In genomic region chr1:194623641-194624040, GRCm38 (mm10) we compare ENCODE assay signal across 10 mouse cellular contexts. TPM values are rescaled to one million over a fixed set of nuclear protein-coding genes. Genes with fewer than 3 reads are reported as not detected.
A peak's percentile ranks its signal among the peaks of the same experiment; 100 is the strongest.
DNase-seq lines count a peak whose midpoint lies in the region; ATAC-seq lines count a peak whose summit lies in the region.
"Had no signal": no experiment of that assay in that cellular context is flagged by ENCODE, and none has a peak within 500 bp of the region (broad histone marks: within the 10 kb centered on the region; RNA-seq: fewer than 3 reads in every experiment).

No protein-coding gene starts in this region.

- no peak overlapping the region for H3K27ac ChIP-seq in kidney, embryonic 15.5 days
- H3K27ac ChIP-seq in kidney, embryonic 16.5 days (ENCODE audit: low read length) = no peak overlapping the region
- no peak overlapping the region for H3K27ac ChIP-seq in embryonic facial prominence, embryonic 15.5 days (replicated peaks)
- H3K27ac ChIP-seq in hindbrain, embryonic 14.5 days = 0 out of 2 replicates have a peak overlapping the region, but pooled peaks have one; percentile 91
- H3K27ac ChIP-seq in midbrain, embryonic 16.5 days (ENCODE audit: low read length) = no peak overlapping the region
- H3K27ac ChIP-seq: limb, embryonic 15.5 days had no signal

- peak overlapping the region; percentile 13; the same call in 1 of the 2 replicates for H3K4me2 ChIP-seq in kidney, embryonic 15.5 days
- H3K4me2 ChIP-seq in kidney, embryonic 16.5 days (replicated peaks; ENCODE audit: low read depth, low read length) = no peak overlapping the region
- peak overlapping the region; percentile 12 for H3K4me2 ChIP-seq in embryonic facial prominence, embryonic 15.5 days (replicated peaks)
- peak overlapping the region; percentile 76 for H3K4me2 ChIP-seq in hindbrain, embryonic 14.5 days (replicated peaks)
- peak overlapping the region; percentile 88 for H3K4me2 ChIP-seq in midbrain, embryonic 16.5 days (ENCODE audit: low read length)

- no peaks in the 10 kb centered on the region for H3K9me3 ChIP-seq in kidney, embryonic 15.5 days (replicated peaks)
- H3K9me3 ChIP-seq in kidney, embryonic 16.5 days (ENCODE audit: low read length) = no peaks in the 10 kb centered on the region
- H3K9me3 ChIP-seq in embryonic facial prominence, embryonic 15.5 days (replicated peaks) = no peaks in the 10 kb centered on the region
- no peaks in the 10 kb centered on the region for H3K9me3 ChIP-seq in hindbrain, embryonic 14.5 days (ENCODE audit: control insufficient read depth, low read length)
- H3K9me3 ChIP-seq in midbrain, embryonic 16.5 days (replicated peaks; ENCODE audit: control insufficient read depth, low read length, poor library complexity, severe bottlenecking) = no peaks in the 10 kb centered on the region
- H3K9me3 ChIP-seq: limb, embryonic 15.5 days had no signal

- no peak for DNase-seq in hindbrain, embryonic 14.5 days (ENCODE audit: low spot score)
- DNase-seq in testis, postnatal 10 days (ENCODE audit: low spot score) = no peak
- DNase-seq in gastrocnemius, postnatal 4 days (ENCODE audit: low spot score in 2 of 2) = no peak
- DNase-seq in thymus, postnatal 36 days = no peak
- DNase-seq: right cerebral cortex, postnatal 14 days had no signal

- 72% methylated on average over 3 of the region's 3 CpGs for WGBS in kidney, embryonic 15.5 days
- WGBS in kidney, embryonic 16.5 days = 78% methylated on average over 3 of the region's 3 CpGs
- WGBS in embryonic facial prominence, embryonic 15.5 days = 88% methylated on average over 3 of the region's 3 CpGs
- 76% methylated on average over 3 of the region's 3 CpGs for WGBS in hindbrain, embryonic 14.5 days
- 82% methylated on average over 3 of the region's 3 CpGs for WGBS in midbrain, embryonic 16.5 days

- H3K36me3 ChIP-seq in kidney, embryonic 15.5 days = no peaks in the 10 kb centered on the region
- H3K36me3 ChIP-seq in kidney, embryonic 16.5 days (ENCODE audit: insufficient read depth, low read length) = no peaks in the 10 kb centered on the region
- no peaks in the 10 kb centered on the region for H3K36me3 ChIP-seq in embryonic facial prominence, embryonic 15.5 days
- H3K36me3 ChIP-seq in hindbrain, embryonic 14.5 days (replicated peaks; ENCODE audit: control insufficient read depth, insufficient read depth) = no peaks in the 10 kb centered on the region; the same call in 1 of the 2 replicates
- H3K36me3 ChIP-seq in midbrain, embryonic 16.5 days (ENCODE audit: control insufficient read depth, insufficient read depth, low read length) = no peaks in the 10 kb centered on the region
- H3K36me3 ChIP-seq: limb, embryonic 15.5 days had no signal

- no peak overlapping the region for H3K9ac ChIP-seq in kidney, embryonic 15.5 days
- H3K9ac ChIP-seq in kidney, embryonic 16.5 days (replicated peaks; ENCODE audit: low read length) = no peak overlapping the region
- no peak overlapping the region for H3K9ac ChIP-seq in embryonic facial prominence, embryonic 15.5 days
- H3K9ac ChIP-seq in hindbrain, embryonic 14.5 days = peak overlapping the region; percentile 96
- H3K9ac ChIP-seq in midbrain, embryonic 16.5 days (ENCODE audit: low read depth, low read length) = peak overlapping the region; percentile 35; the same call in 1 of the 2 replicates
- H3K9ac ChIP-seq: limb, embryonic 15.5 days had no signal

- no peak for ATAC-seq in kidney, embryonic 15.5 days (replicated peaks; ENCODE audit: low FRiP score)
- no peak for ATAC-seq in kidney, embryonic 16.5 days (ENCODE audit: low FRiP score, low TSS enrichment)
- ATAC-seq in embryonic facial prominence, embryonic 15.5 days (ENCODE audit: insufficient number of reproducible peaks, low FRiP score, low TSS enrichment, low read depth) = no peak
- ATAC-seq in hindbrain, embryonic 14.5 days (ENCODE audit: low FRiP score) = no peak
- no peak for ATAC-seq in midbrain, embryonic 16.5 days

- peaks cover 4% of the 10 kb centered on the region; the same call in 1 of the 2 replicates for H3K27me3 ChIP-seq in kidney, embryonic 15.5 days
- no peaks in the 10 kb centered on the region for H3K27me3 ChIP-seq in kidney, embryonic 16.5 days (ENCODE audit: insufficient read depth, low read length)
- H3K27me3 ChIP-seq in embryonic facial prominence, embryonic 15.5 days = no peaks in the 10 kb centered on the region
- no peaks in the 10 kb centered on the region for H3K27me3 ChIP-seq in hindbrain, embryonic 14.5 days (ENCODE audit: control insufficient read depth, insufficient read depth, low read length)
- H3K27me3 ChIP-seq in midbrain, embryonic 16.5 days (ENCODE audit: control insufficient read depth, insufficient read depth, low read depth, low read length) = no peaks in the 10 kb centered on the region

- H3K4me1 ChIP-seq in kidney, embryonic 15.5 days = peaks cover 71% of the 10 kb centered on the region
- H3K4me1 ChIP-seq in kidney, embryonic 16.5 days (ENCODE audit: insufficient read depth, low read length) = peaks cover 55% of the 10 kb centered on the region
- peaks cover 62% of the 10 kb centered on the region for H3K4me1 ChIP-seq in embryonic facial prominence, embryonic 15.5 days
- peaks cover 71% of the 10 kb centered on the region for H3K4me1 ChIP-seq in hindbrain, embryonic 14.5 days (replicated peaks; ENCODE audit: control insufficient read depth, insufficient read depth, low read length)
- H3K4me1 ChIP-seq in midbrain, embryonic 16.5 days (ENCODE audit: control insufficient read depth, insufficient read depth, low read length) = peaks cover 59% of the 10 kb centered on the region

- no peak overlapping the region for H3K4me3 ChIP-seq in kidney, embryonic 15.5 days (replicated peaks)
- no peak overlapping the region for H3K4me3 ChIP-seq in kidney, embryonic 16.5 days (ENCODE audit: low read length)
- H3K4me3 ChIP-seq in embryonic facial prominence, embryonic 15.5 days (replicated peaks) = no peak overlapping the region
- H3K4me3 ChIP-seq in hindbrain, embryonic 14.5 days (replicated peaks; ENCODE audit: low read length) = peak overlapping the region; percentile 79
- H3K4me3 ChIP-seq in midbrain, embryonic 16.5 days (ENCODE audit: low read depth, low read length) = peak overlapping the region; percentile 93

RNA-seq across cellular contexts. Expression of gene Plxna2, which starts 5.6 kb away (rescaled TPM):
- 5.7 and 6.3 TPM in 2 replicates for polyA plus RNA-seq in kidney, embryonic 15.5 days (2015; fragmentation: Nextera tagmentation; extraction: Ambion mirVana)
- polyA plus RNA-seq in kidney, embryonic 16.5 days (2015; fragmentation: Nextera tagmentation; extraction: Ambion mirVana) = 6.0 and 6.7 TPM in 2 replicates
- 11.0 and 11.5 TPM in 2 replicates for polyA plus RNA-seq in embryonic facial prominence, embryonic 15.5 days (2015; fragmentation: Nextera tagmentation; extraction: Ambion mirVana)
- polyA plus RNA-seq in hindbrain, embryonic 14.5 days (2014; fragmentation: Nextera tagmentation; extraction: Ambion mirVana) = 44.4 and 48.3 TPM in 2 replicates
- 18.1 and 22.0 TPM in 2 replicates for polyA plus RNA-seq in midbrain, embryonic 16.5 days (2015; fragmentation: Nextera tagmentation; extraction: Ambion mirVana)
- total RNA-seq in gastrocnemius, postnatal 4 days (2021) = 10 to 100 TPM; 27.2 to 31.9 TPM

Comparison
In these comparisons a context has a peak if more than half of its experiments do, and no peak if none do; other contexts are left out.
1. H3K4me3 ChIP-seq: peak in hindbrain, embryonic 14.5 days (single experiment) and midbrain, embryonic 16.5 days (single experiment); none in kidney, embryonic 15.5 days (single experiment), kidney, embryonic 16.5 days (single experiment) and embryonic facial prominence, embryonic 15.5 days (single experiment).
2. H3K9ac ChIP-seq: peak in hindbrain, embryonic 14.5 days (single experiment) and midbrain, embryonic 16.5 days (single experiment); none in kidney, embryonic 15.5 days (single experiment), kidney, embryonic 16.5 days (single experiment) and embryonic facial prominence, embryonic 15.5 days (single experiment).